Mouse (Mus musculus): ENCODE measurements at regions not wholly inside any gene's neighbourhood (a gene's known extent, or its start where the extent isn't known, plus 50 kb on each side); places are given as distances from the start of the nearest gene placed in this dataset.

- TF ChIP-seq CTCF (IDR thresholded peaks at IDR 0.05; ENCODE audit: insufficient read depth, low read depth, low read length) (no peak), POLR2A (IDR thresholded peaks at IDR 0.05; ENCODE audit: insufficient read depth, low read depth, low read length) (no peak)
Measured at GRCm38 (mm10) chr15:67042131-67042530, 541.4 kb upstream of the Lrrc6 start.

Measured in olfactory bulb, adult 2 months (tissue).